Mouse (Mus musculus): Measurements from ENCODE around the gene Serpinb1a. TPM values are rescaled to one million over a fixed set of nuclear protein-coding genes. Genes with fewer than 3 reads are reported as not detected.
"Not testable (repeated sequence)": the region's sequence is repeated elsewhere in the genome, so short reads cannot be mapped to it uniquely, and the experiment has no call there.

Gene Serpinb1a
- polyA plus RNA-seq, 2 experiments, result 8.0 to 32.4 TPM

DNA sequence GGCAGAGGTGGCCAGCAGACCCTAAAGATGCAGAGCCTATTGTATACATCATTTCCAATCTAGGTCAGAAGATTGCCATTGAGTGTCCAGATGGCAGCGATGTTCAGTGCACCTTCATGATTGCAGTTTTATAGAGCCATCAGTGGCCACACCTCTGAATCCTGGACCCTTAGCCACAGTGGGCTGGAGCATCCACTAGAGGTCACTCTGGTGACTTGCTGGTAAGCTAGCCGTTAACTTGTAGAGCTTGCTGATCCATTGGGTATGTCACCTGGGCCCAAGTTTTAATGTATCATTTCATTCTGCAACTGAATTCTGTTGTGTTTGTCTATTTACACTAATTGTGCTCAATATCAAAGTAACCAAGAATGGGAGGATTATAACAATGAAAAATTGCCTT is 14.6 kb upstream of the Serpinb1a start:
- H3K36me3 ChIP-seq (replicated peaks; ENCODE audit: control insufficient read depth, insufficient read depth, low read depth), result no peaks in the 10 kb centered on the region
- ATAC-seq (ENCODE audit: insufficient read depth) (no peak), DNase-seq (ENCODE audit: low read depth in 3 of 3, low spot score in 3 of 3) (no peak)
- H3K4me3 ChIP-seq (ENCODE audit: insufficient read depth in 1 of 2, low read depth in 2 of 2, low read length in 2 of 2), result no peak overlapping the region
- no peaks in the 10 kb centered on the region for H3K4me1 ChIP-seq (replicated peaks; ENCODE audit: control insufficient read depth in 2 of 2, insufficient read depth in 2 of 2, low read length in 1 of 2)
- no peak overlapping the region for H3K4me2 ChIP-seq (ENCODE audit: low read depth)
- no peaks in the 10 kb centered on the region for H3K9me3 ChIP-seq (ENCODE audit: control insufficient read depth, low read length)
- TF ChIP-seq EP300 (IDR thresholded peaks at IDR 0.05; ENCODE audit: low read depth) (no peak), CTCF (IDR thresholded peaks at IDR 0.05; ENCODE audit: low read depth) (peak; percentile 40; the same call in 1 of the 2 replicates)
- no peaks in the 10 kb centered on the region for H3K27me3 ChIP-seq (ENCODE audit: control insufficient read depth, insufficient read depth, low read length)
- no peak overlapping the region for H3K27ac ChIP-seq
- no peak overlapping the region for H3K9ac ChIP-seq (replicated peaks)
- 52% methylated on average over 2 of the region's 2 CpGs for WGBS (ENCODE audit: insufficient replicate concordance)

DNA sequence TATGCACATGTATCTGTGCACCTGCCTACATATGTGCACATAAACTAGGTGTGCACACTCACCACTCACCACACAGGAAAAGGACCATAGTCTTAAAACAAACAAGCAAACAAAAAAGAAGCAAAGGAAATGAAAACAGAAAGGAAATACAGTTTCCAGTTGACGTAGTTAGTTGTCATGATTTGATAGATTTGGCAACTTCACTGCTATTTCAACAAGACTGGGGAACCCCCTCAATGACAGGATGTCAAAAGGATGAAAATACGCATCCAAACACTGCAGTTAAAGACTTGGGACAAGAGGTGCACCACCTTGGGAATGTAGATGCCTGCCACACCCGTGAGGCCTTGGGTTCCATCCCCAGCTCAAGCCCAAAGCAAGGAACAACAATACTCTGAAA is 13.5 kb upstream of the Serpinb1a start:
- not testable (repeated sequence) for H3K36me3 ChIP-seq (replicated peaks; ENCODE audit: control insufficient read depth, insufficient read depth, low read depth); ATAC-seq (ENCODE audit: insufficient read depth); H3K9ac ChIP-seq (replicated peaks); H3K4me1 ChIP-seq (replicated peaks; ENCODE audit: control insufficient read depth in 2 of 2, insufficient read depth in 2 of 2, low read length in 1 of 2); H3K9me3 ChIP-seq (ENCODE audit: control insufficient read depth, low read length); H3K27me3 ChIP-seq (ENCODE audit: control insufficient read depth, insufficient read depth, low read length); H3K27ac ChIP-seq; H3K4me2 ChIP-seq (ENCODE audit: low read depth); DNase-seq (ENCODE audit: low read depth in 3 of 3, low spot score in 3 of 3); H3K4me3 ChIP-seq (ENCODE audit: insufficient read depth in 1 of 2, low read depth in 2 of 2, low read length in 2 of 2)
- 56% methylated on average over 2 of the region's 3 CpGs for WGBS (ENCODE audit: insufficient replicate concordance)

DNA sequence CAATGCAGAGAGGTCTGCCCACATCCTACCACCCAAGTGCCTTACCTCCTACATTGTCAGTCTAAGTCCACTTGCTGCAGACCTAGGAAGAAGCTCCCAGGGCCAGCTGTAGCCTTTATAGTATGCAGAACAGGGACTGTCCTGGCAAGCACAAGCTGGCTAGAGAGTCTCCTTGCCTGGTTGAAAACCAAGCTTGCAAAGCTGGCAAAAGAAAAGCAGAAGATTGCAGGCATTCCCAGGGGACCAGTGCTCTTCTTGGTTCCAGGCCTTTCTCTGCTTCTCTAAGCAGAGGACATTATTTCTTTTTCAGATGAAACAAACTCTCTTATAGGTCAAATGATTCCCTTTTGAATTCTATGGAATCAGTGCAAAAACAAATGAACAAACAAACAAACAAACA is 12.5 kb upstream of the Serpinb1a start:
- no peaks in the 10 kb centered on the region for H3K27me3 ChIP-seq (ENCODE audit: control insufficient read depth, insufficient read depth, low read length)
- ATAC-seq (ENCODE audit: insufficient read depth), result no peak
- H3K4me2 ChIP-seq (ENCODE audit: low read depth), result no peak overlapping the region
- no peak overlapping the region for H3K27ac ChIP-seq
- no peaks in the 10 kb centered on the region for H3K36me3 ChIP-seq (replicated peaks; ENCODE audit: control insufficient read depth, insufficient read depth, low read depth)
- H3K9ac ChIP-seq (replicated peaks), result no peak overlapping the region
- H3K4me3 ChIP-seq (ENCODE audit: insufficient read depth in 1 of 2, low read depth in 2 of 2, low read length in 2 of 2), result no peak overlapping the region
- H3K4me1 ChIP-seq (replicated peaks; ENCODE audit: control insufficient read depth in 2 of 2, insufficient read depth in 2 of 2, low read length in 1 of 2), result no peaks in the 10 kb centered on the region
- no peak for DNase-seq (ENCODE audit: low read depth in 3 of 3, low spot score in 3 of 3)
- no peak for TF ChIP-seq EP300 (IDR thresholded peaks at IDR 0.05; ENCODE audit: low read depth)
- TF ChIP-seq CTCF (IDR thresholded peaks at IDR 0.05; ENCODE audit: low read depth), result no peak
- H3K9me3 ChIP-seq (ENCODE audit: control insufficient read depth, low read length), result no peaks in the 10 kb centered on the region

DNA sequence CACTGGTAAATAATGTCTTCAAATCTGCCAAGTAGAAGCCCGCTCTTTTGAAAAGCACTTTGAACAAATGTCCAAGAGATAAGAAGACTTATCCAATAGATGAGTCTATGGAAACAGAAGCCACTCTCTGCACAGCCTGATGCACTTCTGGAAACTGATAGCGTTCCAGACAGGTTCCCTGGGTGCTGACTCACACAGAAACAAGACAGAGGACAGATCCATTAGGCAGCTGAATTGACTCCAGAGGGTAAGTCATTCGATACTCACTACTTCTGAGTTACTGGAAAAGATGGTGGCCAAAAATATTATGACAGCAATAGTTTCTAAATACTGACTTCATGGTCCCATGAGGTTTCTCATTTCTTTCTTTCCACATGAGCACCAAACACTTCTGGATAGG is 9.8 kb upstream of the Serpinb1a start:
- no peak for DNase-seq (ENCODE audit: low read depth in 3 of 3, low spot score in 3 of 3)
- Histone ChIP-seq H3K27me3 (ENCODE audit: control insufficient read depth, insufficient read depth, low read length) (no peaks in the 10 kb centered on the region), H3K27ac (no peak overlapping the region), H3K4me1 (replicated peaks; ENCODE audit: control insufficient read depth in 2 of 2, insufficient read depth in 2 of 2, low read length in 1 of 2) (no peaks in the 10 kb centered on the region), H3K9ac (replicated peaks) (no peak overlapping the region), H3K9me3 (ENCODE audit: control insufficient read depth, low read length) (no peaks in the 10 kb centered on the region), H3K4me2 (ENCODE audit: low read depth) (no peak overlapping the region), H3K36me3 (replicated peaks; ENCODE audit: control insufficient read depth, insufficient read depth, low read depth) (no peaks in the 10 kb centered on the region), H3K4me3 (ENCODE audit: insufficient read depth in 1 of 2, low read depth in 2 of 2, low read length in 2 of 2) (no peak overlapping the region)
- no peak for TF ChIP-seq CTCF (IDR thresholded peaks at IDR 0.05; ENCODE audit: low read depth)
- no peak for TF ChIP-seq EP300 (IDR thresholded peaks at IDR 0.05; ENCODE audit: low read depth)
- WGBS (ENCODE audit: insufficient replicate concordance), result 48% methylated on average over 3 of the region's 3 CpGs
- ATAC-seq (ENCODE audit: insufficient read depth), result no peak

DNA sequence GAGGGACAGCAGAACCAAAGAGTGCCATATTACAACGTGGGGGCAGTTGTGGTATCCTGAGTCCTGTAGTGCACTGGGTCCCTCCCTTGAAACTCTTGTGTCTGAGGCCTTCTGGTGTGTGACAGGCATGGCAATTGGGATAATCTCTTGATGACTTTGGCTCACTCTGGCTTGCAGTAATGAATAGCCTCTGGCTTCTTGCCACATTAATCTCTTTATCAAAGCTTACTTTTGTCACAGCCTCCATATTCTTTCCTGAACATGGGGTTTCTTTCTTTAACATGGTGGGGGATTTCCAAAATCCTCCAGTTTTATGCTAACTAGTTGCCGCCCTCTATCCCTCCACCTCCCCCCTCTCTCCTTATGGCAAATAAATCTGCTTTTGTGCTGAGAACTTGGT is 2.1 kb upstream of the Serpinb1a start:
- Histone ChIP-seq H3K9ac (replicated peaks) (no peak overlapping the region), H3K4me1 (replicated peaks; ENCODE audit: control insufficient read depth in 2 of 2, insufficient read depth in 2 of 2, low read length in 1 of 2) (peaks cover 0 to 4% of the 10 kb centered on the region in 2 experiments; a peak in 1 of 4 replicates), H3K36me3 (replicated peaks; ENCODE audit: control insufficient read depth, insufficient read depth, low read depth) (no peaks in the 10 kb centered on the region), H3K27ac (no peak overlapping the region), H3K27me3 (ENCODE audit: control insufficient read depth, insufficient read depth, low read length) (no peaks in the 10 kb centered on the region), H3K9me3 (ENCODE audit: control insufficient read depth, low read length) (no peaks in the 10 kb centered on the region), H3K4me2 (ENCODE audit: low read depth) (no peak overlapping the region), H3K4me3 (ENCODE audit: insufficient read depth in 1 of 2, low read depth in 2 of 2, low read length in 2 of 2) (no peak overlapping the region)
- ATAC-seq (ENCODE audit: insufficient read depth) (no peak), DNase-seq (ENCODE audit: low read depth in 3 of 3, low spot score in 3 of 3) (no peak)
- no peak for TF ChIP-seq EP300 (IDR thresholded peaks at IDR 0.05; ENCODE audit: low read depth)
- no peak for TF ChIP-seq CTCF (IDR thresholded peaks at IDR 0.05; ENCODE audit: low read depth)
- WGBS (ENCODE audit: insufficient replicate concordance), result 43% methylated on average over 2 of the region's 2 CpGs

DNA sequence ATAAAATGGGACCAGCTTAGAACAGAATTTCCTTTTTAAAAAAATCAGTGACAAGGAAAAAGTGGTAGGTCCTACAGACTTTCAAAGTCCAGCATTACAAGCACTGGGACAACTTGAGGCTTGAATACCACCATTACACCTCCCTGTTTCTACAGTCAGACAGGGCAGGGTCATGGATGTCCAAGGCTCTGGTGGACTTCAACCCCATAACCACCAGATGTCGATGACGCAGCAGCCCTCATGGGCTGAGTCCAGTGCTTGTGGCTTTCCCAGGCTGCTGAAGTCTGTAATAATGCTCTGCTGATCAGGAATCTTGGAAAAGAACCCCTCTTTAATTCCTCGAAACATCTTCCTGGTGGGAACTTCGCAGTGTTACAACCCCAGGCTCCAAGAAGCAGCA is 1.6 kb upstream of the Serpinb1a start:
- no peak for ATAC-seq (ENCODE audit: insufficient read depth)
- 71% methylated on average over 4 of the region's 4 CpGs for WGBS (ENCODE audit: insufficient replicate concordance)

More for the DNA sequence above, 1.6 kb upstream of the Serpinb1a start:
- Histone ChIP-seq H3K27ac (no peak overlapping the region), H3K4me1 (replicated peaks; ENCODE audit: control insufficient read depth in 2 of 2, insufficient read depth in 2 of 2, low read length in 1 of 2) (peaks cover 0 to 4% of the 10 kb centered on the region in 2 experiments; a peak in 1 of 4 replicates), H3K4me2 (ENCODE audit: low read depth) (no peak overlapping the region), H3K27me3 (ENCODE audit: control insufficient read depth, insufficient read depth, low read length) (no peaks in the 10 kb centered on the region), H3K36me3 (replicated peaks; ENCODE audit: control insufficient read depth, insufficient read depth, low read depth) (no peaks in the 10 kb centered on the region), H3K9ac (replicated peaks) (no peak overlapping the region), H3K9me3 (ENCODE audit: control insufficient read depth, low read length) (no peaks in the 10 kb centered on the region), H3K4me3 (ENCODE audit: insufficient read depth in 1 of 2, low read depth in 2 of 2, low read length in 2 of 2) (no peak overlapping the region)
- no peak for DNase-seq (ENCODE audit: low read depth in 3 of 3, low spot score in 3 of 3)
- no peak for TF ChIP-seq EP300 (IDR thresholded peaks at IDR 0.05; ENCODE audit: low read depth)
- no peak for TF ChIP-seq CTCF (IDR thresholded peaks at IDR 0.05; ENCODE audit: low read depth)
